Mouse (Mus musculus): ENCODE results near the gene Gng13.

DNA sequence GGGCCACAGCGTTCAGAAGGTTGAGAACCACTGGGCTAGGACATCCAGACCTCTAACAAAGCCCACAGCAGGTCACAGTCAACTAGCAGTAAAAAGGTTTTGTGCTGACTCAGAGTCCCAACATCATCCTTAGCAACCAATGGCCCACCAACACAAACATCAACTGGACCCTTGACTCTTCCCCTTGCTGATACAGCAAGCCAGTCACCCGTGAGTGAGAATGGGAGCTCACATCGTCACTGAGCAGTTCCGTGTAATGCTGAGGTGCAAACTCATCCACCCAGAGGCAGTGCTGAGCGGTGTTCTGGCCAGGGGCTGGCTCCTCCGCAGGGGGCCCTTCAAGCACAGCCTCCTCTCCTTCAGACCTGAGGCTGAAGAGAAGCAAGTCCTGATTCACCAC is 8.3 kb downstream of the Gng13 start:
- no peak for TF ChIP-seq GATA1 (IDR thresholded peaks at IDR 0.05; ENCODE audit: low read length)
- TF ChIP-seq TAL1 (IDR thresholded peaks at IDR 0.05; ENCODE audit: low read length): no peak
